Mouse (Mus musculus) lung, adult 2 months (tissue): ENCODE data around the gene Treml2.

Source experiments
- CTCF ChIP-seq: fragments of 200-500 bp; IDR thresholded peaks from 2 replicates; pipeline ENCODE4 v1.5.1; 2011; ENCODE audit warnings: mild to moderate bottlenecking, low read length, control low read depth; ENCODE audit not compliant: insufficient read depth
- POLR2A ChIP-seq: fragments of 200-500 bp; IDR thresholded peaks from 2 replicates; pipeline ENCODE4 v1.6.1; 2011; ENCODE audit warnings: low read depth, mild to moderate bottlenecking, control low read depth, low read length, borderline replicate concordance; ENCODE audit errors: extremely low read depth

DNA sequence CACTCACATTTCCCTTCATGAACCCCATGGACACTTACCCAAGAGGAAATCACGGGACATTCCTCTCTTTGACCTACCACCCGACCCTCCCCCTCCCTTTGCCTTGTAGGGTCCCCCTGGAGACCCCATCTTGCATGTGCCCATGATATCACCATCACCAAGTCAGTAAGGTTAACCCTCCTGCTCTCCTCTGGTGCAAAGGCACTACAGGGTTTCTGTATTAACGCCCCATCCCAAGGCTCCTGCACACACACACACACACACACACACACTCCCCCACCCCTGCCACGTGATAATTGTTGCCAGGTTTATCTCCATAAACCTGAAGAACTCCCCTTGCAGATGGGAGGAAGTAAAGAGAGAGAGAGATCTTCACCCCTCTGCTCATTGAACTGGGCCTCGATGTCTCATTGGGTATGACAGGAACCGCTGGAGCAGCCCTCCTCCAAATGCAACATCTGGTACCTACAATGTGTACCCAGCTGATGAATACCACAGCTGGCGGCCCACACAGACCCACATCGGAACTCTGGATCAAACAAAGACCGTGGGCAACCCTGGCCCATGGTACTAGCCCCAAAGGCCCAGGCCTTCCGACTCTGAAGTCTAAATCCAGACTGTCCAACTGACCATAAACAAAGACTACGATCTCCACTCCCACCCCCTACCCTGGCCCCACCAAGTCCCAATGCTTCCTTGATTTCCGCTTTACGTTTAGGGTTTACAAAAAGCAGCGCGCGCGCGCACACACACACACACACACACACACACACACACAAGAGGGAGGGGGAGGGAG lies 18.2 kb upstream of the Treml2 start:
- TF ChIP-seq CTCF (no peak), POLR2A (no peak)
